Comparison of ENCODE assay signal across 9 mouse cellular contexts in the genomic region with DNA sequence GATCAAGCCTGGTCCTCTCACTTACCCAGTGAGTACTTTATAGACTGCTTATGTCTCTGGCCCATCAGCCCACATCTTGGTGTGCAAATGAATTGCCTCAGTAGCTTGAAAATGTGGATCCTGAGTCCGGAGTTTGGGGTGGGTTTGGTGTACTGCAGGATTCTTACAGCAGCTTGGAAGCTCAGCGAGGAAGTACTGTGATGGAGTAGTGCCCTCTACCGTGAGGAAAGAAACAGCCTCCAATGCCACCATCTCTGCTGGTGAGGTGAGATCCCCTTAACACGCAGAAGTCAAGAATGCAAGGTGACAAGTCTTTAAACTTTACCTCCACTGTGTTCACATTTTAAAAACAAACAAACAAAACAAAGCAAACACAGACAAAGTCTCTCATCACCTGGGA.
DNase-seq lines count a peak whose midpoint lies in the region; ATAC-seq and TF ChIP-seq lines count a peak whose summit lies in the region.
"Had no signal": no experiment of that assay in that cellular context is flagged by ENCODE, and none has a peak within 500 bp of the region (broad histone marks: within the 10 kb centered on the region; RNA-seq: fewer than 3 reads in every experiment).

No protein-coding gene starts in this region.

- no peak overlapping the region for H3K27ac ChIP-seq in liver, adult 2 months (replicated peaks; ENCODE audit: insufficient read depth, low read depth, low read length)
- H3K27ac ChIP-seq in liver, embryonic 11.5 days (ENCODE audit: low read depth, low read length) = no peak overlapping the region
- no peak overlapping the region for H3K27ac ChIP-seq in forebrain, embryonic 14.5 days (ENCODE audit: low read depth, low read length)

- TF ChIP-seq CTCF in liver, adult 2 months (IDR thresholded peaks at IDR 0.05; ENCODE audit: low read depth, low read length) = peak; percentile 59

- H3K27me3 ChIP-seq in liver, adult 2 months (ENCODE audit: control insufficient read depth, insufficient read depth, low read length) = no peaks in the 10 kb centered on the region
- H3K27me3 ChIP-seq in liver, embryonic 11.5 days (replicated peaks; ENCODE audit: control insufficient read depth, insufficient read depth, low read length) = no peaks in the 10 kb centered on the region
- no peaks in the 10 kb centered on the region for H3K27me3 ChIP-seq in forebrain, embryonic 14.5 days (replicated peaks; ENCODE audit: control insufficient read depth, insufficient read depth, low read length)

- H3K9ac ChIP-seq in liver, adult 2 months (ENCODE audit: low read depth, low read length) = no peak overlapping the region
- H3K9ac ChIP-seq in liver, embryonic 11.5 days (ENCODE audit: low read depth, low read length) = no peak overlapping the region
- no peak overlapping the region for H3K9ac ChIP-seq in forebrain, embryonic 14.5 days (ENCODE audit: low read length)

- no peak overlapping the region for H3K4me2 ChIP-seq in liver, embryonic 11.5 days
- H3K4me2 ChIP-seq in forebrain, embryonic 14.5 days (ENCODE audit: low read length) = no peak overlapping the region

- no peak overlapping the region for H3K4me3 ChIP-seq in liver, adult 2 months (ENCODE audit: insufficient read depth, low read depth, low read length)
- H3K4me3 ChIP-seq in liver, embryonic 11.5 days (ENCODE audit: low read depth, low read length) = no peak overlapping the region
- no peak overlapping the region for H3K4me3 ChIP-seq in forebrain, embryonic 14.5 days (ENCODE audit: low read depth, low read length)
- H3K4me3 ChIP-seq: myocyte had no signal

- 32% methylated on average over 4 of the region's 4 CpGs for WGBS in liver, adult 2 months
- whole genome bisulfite sequencing in liver, embryonic 11.5 days = 44% methylated on average over 4 of the region's 4 CpGs
- WGBS in forebrain, embryonic 14.5 days = 52% methylated on average over 4 of the region's 4 CpGs

- H3K79me2 ChIP-seq in liver, adult 2 months (ENCODE audit: control insufficient read depth, insufficient read depth, low read length) = no peaks in the 10 kb centered on the region

- TF ChIP-seq POLR2A in liver, adult 2 months (IDR thresholded peaks at IDR 0.05; ENCODE audit: extremely low read depth, insufficient read depth, low read length) = no peak

- no peaks in the 10 kb centered on the region; the same call in 1 of the 2 replicates for H3K4me1 ChIP-seq in liver, adult 2 months (ENCODE audit: control insufficient read depth, insufficient read depth, low read length)
- no peaks in the 10 kb centered on the region for H3K4me1 ChIP-seq in liver, embryonic 11.5 days (replicated peaks; ENCODE audit: control insufficient read depth, insufficient read depth, low read length)
- H3K4me1 ChIP-seq in forebrain, embryonic 14.5 days (ENCODE audit: control insufficient read depth, insufficient read depth, low read length) = no peaks in the 10 kb centered on the region

- DNase-seq in CD4-positive, CD25-positive, alpha-beta regulatory T cell, adult 2 months (ENCODE audit: low read depth, low spot score) = peak; percentile 10
- DNase-seq in liver, adult 2 months (ENCODE audit: extremely low read depth, low read depth, low spot score) = no peak
- DNase-seq in liver, embryonic 11.5 days (ENCODE audit: low spot score) = no peak
- DNase-seq in kidney, postnatal 36 days = peak; percentile 38 to 61
- DNase-seq in naive thymus-derived CD4-positive, alpha-beta T cell, adult 2 months (ENCODE audit: low read depth) = peak; percentile 20
- no peak for DNase-seq in adrenal gland, postnatal 14 days
- DNase-seq in forebrain, embryonic 14.5 days (ENCODE audit: low spot score) = no peak

- no peaks in the 10 kb centered on the region for H3K36me3 ChIP-seq in liver, adult 2 months (ENCODE audit: control insufficient read depth, insufficient read depth, low read length)
- no peaks in the 10 kb centered on the region for H3K36me3 ChIP-seq in liver, embryonic 11.5 days (ENCODE audit: control insufficient read depth, insufficient read depth, low read length)
- no peaks in the 10 kb centered on the region for H3K36me3 ChIP-seq in forebrain, embryonic 14.5 days (ENCODE audit: control insufficient read depth, insufficient read depth, low read length)

- no peaks in the 10 kb centered on the region for H3K9me3 ChIP-seq in liver, embryonic 11.5 days (ENCODE audit: control insufficient read depth, low read length)
- no peaks in the 10 kb centered on the region for H3K9me3 ChIP-seq in forebrain, embryonic 14.5 days (replicated peaks; ENCODE audit: control insufficient read depth, low read length)

- no peak for ATAC-seq in CD4-positive, CD25-positive, alpha-beta regulatory T cell, adult 4 months
- no peak for ATAC-seq in liver, embryonic 11.5 days (replicated peaks; ENCODE audit: low FRiP score)
- no peak for ATAC-seq in forebrain, embryonic 14.5 days

Comparison
In these comparisons a context has a peak if more than half of its experiments do, and no peak if none do; other contexts are left out.
1. DNase-seq: peak in CD4-positive, CD25-positive, alpha-beta regulatory T cell, adult 2 months (single experiment), kidney, postnatal 36 days (2 of 2) and naive thymus-derived CD4-positive, alpha-beta T cell, adult 2 months (single experiment); none in liver, adult 2 months (single experiment), liver, embryonic 11.5 days (single experiment), adrenal gland, postnatal 14 days (single experiment) and forebrain, embryonic 14.5 days (single experiment).